Comparison of ENCODE assay signal across 7 mouse cellular contexts in the genomic region with DNA sequence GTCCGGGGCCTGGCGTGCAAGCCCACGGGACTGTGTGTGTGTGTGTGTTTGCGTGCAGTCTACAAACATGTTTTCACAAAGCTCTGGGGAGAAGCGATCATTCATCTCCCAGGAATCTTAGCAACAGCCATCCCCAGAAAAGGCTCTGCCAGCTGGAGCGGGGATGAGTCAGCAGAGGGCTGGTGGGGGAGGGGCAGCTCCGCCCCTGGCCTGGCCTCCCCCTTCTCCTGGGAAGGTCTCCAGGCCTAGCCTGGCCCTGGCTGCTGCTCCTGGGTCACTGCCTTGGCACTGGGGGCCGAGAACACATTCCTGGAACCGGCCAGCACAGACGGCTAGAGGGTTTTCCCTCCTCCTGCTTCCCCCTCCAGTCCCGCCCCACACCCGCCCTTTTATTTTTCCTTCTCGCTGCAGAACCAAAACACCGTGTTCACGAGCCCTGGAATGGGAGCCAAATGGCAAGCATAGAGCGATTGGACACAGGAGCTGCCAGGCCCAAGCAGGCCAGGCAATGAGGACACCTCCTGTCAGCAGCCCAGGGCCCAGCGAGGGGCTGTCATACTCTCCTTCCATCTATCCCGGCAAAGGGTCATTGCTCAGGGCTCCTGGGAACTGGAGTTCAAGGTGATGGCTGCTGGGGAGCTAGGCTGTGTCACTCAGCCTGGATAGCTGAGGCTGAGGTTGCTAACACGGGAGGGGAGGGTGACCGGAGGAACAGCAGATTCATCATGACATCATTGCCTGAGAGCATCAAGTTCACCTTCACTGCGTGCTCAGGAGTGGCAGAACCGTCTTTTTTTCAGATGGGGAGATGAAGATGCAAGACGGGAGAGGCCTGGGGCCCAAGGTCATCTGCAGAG.
A peak's percentile ranks its signal among the peaks of the same experiment; 100 is the strongest.
DNase-seq lines count a peak whose midpoint lies in the region; ATAC-seq and TF ChIP-seq lines count a peak whose summit lies in the region.

No protein-coding gene starts in this region.

- DNase-seq in adrenal gland, postnatal 25 days = peak; percentile 99
- peak; percentile 77 for DNase-seq in gonadal fat pad, adult 2 months (ENCODE audit: low read depth)
- DNase-seq in left cerebral cortex, postnatal 25 days (ENCODE audit: low spot score in 2 of 2) = peak; percentile 92 to 95
- peak; percentile 93 for DNase-seq in right cerebral cortex, postnatal 25 days

- peaks cover 80% of the 10 kb centered on the region for H3K4me1 ChIP-seq in embryonic facial prominence, embryonic 13.5 days
- H3K4me1 ChIP-seq in intestine, postnatal 0 days (replicated peaks; ENCODE audit: control insufficient read depth, insufficient read depth, low read length) = 0 out of 2 replicates have a peak, but pooled peaks cover 10% of the 10 kb centered on the region

- H3K9ac ChIP-seq in embryonic facial prominence, embryonic 13.5 days = peak overlapping the region; percentile 60
- H3K9ac ChIP-seq in intestine, postnatal 0 days (ENCODE audit: low read depth, low read length) = no peak overlapping the region

- under 1% methylated on average over 23 of the region's 23 CpGs for WGBS in embryonic facial prominence, embryonic 13.5 days
- 4% methylated on average over 23 of the region's 23 CpGs for WGBS in intestine, postnatal 0 days

- H3K27me3 ChIP-seq in embryonic facial prominence, embryonic 13.5 days = no peaks in the 10 kb centered on the region
- no peaks in the 10 kb centered on the region for H3K27me3 ChIP-seq in intestine, postnatal 0 days (replicated peaks; ENCODE audit: control insufficient read depth, insufficient read depth, low read length)

- no peaks in the 10 kb centered on the region for H3K9me3 ChIP-seq in embryonic facial prominence, embryonic 13.5 days
- H3K9me3 ChIP-seq in intestine, postnatal 0 days (ENCODE audit: control insufficient read depth) = no peaks in the 10 kb centered on the region

- peak; percentile 63 for ATAC-seq in embryonic facial prominence, embryonic 13.5 days (ENCODE audit: insufficient number of reproducible peaks, insufficient read depth, low FRiP score, low TSS enrichment, low read depth)
- peak; percentile 65 for ATAC-seq in intestine, postnatal 0 days
- ATAC-seq in megakaryocyte progenitor cell, adult 5-6 weeks (replicated peaks; ENCODE audit: poor library complexity) = peak; percentile 18

- H3K4me3 ChIP-seq in embryonic facial prominence, embryonic 13.5 days = peak overlapping the region; percentile 13
- H3K4me3 ChIP-seq in intestine, postnatal 0 days (ENCODE audit: low read depth, low read length) = peak overlapping the region; percentile 22; the same call in 1 of the 2 replicates

- no peak for TF ChIP-seq CTCF in intestine, postnatal 0 days (IDR thresholded peaks at IDR 0.05; ENCODE audit: low read depth)

- H3K36me3 ChIP-seq in embryonic facial prominence, embryonic 13.5 days = no peaks in the 10 kb centered on the region
- no peaks in the 10 kb centered on the region for H3K36me3 ChIP-seq in intestine, postnatal 0 days (ENCODE audit: control insufficient read depth, insufficient read depth)

- intact Hi-C loops in left cerebral cortex, postnatal 25 days (cut with DNase I) = loop anchor here (1.0 to 2.0 kb wide), 4 partner anchors 23 to 145 kb away; a partner anchor contains a TSS

- peak overlapping the region; percentile 98 for H3K27ac ChIP-seq in embryonic facial prominence, embryonic 13.5 days
- peak overlapping the region; percentile 78 for H3K27ac ChIP-seq in intestine, postnatal 0 days (ENCODE audit: low read depth, low read length)

- peak overlapping the region; percentile 56 for H3K4me2 ChIP-seq in embryonic facial prominence, embryonic 13.5 days
- peak overlapping the region; percentile 51 for H3K4me2 ChIP-seq in intestine, postnatal 0 days (replicated peaks; ENCODE audit: low read depth)

Comparison
In these comparisons a context has a peak if more than half of its experiments do, and no peak if none do; other contexts are left out.
1. Peak in every context shown above with its lines: DNase-seq, ATAC-seq, H3K4me3 ChIP-seq and H3K27ac ChIP-seq.